Mouse (Mus musculus): ENCODE results near the gene Cela1. TPM values are rescaled to one million over a fixed set of nuclear protein-coding genes. Genes with fewer than 3 reads are reported as not detected.

Gene Cela1
- total RNA-seq, 2 experiments from 2014 or later = 1.7 to 2.1 TPM

DNA sequence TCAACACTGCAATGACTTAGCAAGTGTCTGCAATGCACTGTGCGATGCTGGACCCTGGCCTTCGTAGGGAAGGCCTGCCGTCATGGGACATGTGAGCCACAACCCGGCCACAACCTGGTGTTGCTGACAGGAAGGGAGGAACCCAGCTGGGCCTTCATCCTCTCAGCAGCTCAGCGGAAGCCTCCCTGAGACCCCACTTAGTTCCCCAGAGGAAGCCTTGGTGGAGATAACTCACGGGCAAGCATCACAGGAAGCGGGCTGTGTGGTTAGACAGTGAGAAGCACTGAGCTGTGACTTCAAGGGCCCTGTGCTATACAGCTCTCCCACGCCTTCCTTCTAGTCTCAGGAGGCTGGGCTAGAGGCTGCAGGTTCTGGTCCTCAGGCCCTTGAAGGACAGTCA is 18.5 kb upstream of the Cela1 start:
- no peak for DNase-seq (ENCODE audit: low spot score in 2 of 2)

DNA sequence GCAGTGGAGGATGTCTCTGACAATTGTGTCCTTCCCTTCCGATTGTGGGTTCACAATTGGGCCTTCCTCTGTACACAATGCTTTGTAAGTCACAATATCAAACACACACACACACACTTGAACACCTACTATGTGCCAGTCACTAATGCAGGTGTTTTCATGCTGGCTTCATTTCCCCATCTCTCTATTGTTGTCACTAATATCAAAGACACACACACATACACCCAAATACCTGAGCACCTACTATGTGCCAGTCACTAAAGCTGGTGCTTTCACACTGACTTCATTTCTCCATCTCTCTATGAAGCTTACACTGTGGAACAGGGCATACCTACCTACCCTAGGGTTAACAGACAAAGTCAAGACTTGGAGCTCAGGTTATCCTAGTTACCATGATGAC is 17.7 kb upstream of the Cela1 start:
- no peak for DNase-seq (ENCODE audit: low spot score in 2 of 2)

DNA sequence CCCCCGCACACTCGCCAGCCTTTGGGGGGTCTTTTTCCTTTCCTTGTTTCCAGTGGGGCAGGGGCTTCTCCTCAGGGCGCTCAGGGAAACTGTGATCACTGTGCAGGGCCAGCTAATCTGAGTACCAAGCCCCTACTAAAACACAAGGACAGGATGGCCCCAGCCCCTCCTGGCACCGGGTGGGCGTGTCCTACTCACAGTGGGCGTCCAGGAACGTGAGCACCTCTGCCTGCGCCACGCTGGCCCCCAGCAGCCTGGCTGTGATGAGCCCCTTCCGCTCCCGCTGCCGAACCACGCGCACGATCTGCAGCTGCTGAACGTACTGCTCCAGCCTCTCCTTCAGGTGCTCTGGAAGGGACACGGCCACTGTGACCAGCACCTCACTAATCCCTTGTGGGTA is 16.2 kb upstream of the Cela1 start:
- no peak for DNase-seq (ENCODE audit: low spot score in 2 of 2)

DNA sequence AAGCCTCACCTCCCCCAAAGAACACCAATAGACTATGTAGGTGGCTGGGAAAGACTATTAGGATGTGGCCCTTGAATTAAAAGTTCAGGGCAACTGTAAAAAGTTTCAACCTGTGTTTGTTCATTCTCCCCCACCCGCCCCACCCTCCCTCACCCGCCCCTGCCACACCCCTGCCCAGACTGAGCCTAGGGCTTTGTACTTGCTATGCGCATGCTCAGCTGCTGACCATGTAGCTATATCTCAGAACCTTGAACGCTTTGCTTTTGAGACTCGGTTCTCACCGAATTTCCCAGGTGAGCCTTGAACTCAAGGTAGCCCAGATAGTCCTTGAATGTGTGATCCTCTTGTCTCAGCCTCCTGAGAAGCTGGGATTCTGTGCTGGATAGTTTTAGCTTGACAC is 14.1 kb upstream of the Cela1 start:
- no peak for DNase-seq (ENCODE audit: low spot score in 2 of 2)

DNA sequence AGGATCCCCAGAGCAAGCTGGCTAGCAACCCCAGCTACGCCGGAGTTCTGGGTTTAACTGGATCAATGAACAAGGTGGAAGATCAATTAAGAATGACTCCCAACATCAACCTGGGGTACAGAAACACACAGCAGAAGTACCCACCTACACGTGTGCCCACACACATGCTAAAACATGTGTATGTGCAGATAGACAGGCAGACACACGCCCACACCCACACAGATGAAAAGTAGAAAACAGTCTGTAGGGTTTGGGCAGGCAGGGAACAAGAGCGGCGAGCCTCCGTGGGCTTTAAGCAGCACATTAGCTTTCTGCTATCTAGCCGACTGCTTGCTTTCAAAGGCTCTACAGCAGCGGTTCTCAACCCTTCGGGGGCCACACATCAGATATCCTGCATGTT is 13.4 kb upstream of the Cela1 start:
- peak; percentile 21 to 68 for DNase-seq (ENCODE audit: low spot score in 2 of 2)

DNA sequence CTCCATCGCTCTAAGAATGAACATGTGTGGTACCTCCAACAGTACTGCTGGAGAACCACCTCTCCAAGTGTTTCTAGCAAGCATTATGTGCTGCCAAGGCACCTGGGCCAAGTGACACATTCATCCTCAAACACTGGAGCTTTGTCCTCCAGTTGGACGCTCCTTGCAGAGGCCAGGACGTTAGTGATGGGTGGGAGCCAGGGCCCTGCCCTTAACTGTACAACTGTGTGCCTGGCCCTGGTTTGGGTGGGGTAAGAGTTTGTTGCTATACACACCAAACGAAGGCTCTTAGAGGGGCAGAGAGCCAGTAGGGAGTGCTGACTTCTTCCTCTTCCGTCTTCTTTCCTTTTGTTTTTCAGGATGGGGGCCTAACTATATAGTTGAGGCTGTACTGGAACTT is 12.7 kb upstream of the Cela1 start:
- no peak for DNase-seq (ENCODE audit: low spot score in 2 of 2)

DNA sequence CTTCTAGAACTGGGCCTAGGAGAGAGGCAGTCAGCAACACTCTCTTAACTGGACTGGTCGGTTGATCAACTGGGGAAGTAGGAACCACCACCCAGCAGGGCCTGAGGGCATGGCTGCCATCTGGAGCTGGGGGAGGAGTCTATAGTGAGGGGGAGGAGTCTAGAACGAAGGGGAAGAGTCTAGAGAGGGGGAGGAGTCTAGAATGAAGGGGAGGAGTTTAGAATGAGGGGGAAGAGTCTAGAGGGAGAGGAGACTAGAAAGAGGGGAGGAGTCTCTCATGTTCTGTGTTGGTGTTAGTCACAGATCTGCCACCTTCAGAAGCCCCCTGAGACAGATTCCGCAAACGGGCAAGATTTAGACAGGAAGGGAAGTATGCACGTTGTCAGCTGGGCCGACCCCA is 11.7 kb upstream of the Cela1 start:
- DNase-seq (ENCODE audit: low spot score in 2 of 2) = no peak

DNA sequence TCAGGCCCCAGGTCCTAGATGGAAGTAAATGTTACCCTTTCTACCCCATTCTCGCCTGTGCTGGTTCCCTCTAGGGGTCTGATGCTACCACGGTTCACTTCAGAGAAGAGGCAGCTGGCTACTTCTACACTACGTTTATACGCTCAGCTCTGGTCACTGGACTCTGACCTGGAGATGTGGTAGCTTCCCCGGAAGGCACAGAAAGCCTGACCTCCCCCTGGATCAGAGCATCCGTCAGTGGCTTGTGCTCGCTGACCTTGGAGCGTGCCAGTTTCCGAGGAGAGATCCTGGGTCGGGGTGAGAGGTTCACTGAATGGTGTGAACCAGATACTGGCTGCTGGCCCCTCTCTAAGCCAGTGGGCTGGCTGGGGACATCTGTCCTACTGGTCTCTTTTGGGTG is 10.4 kb upstream of the Cela1 start:
- no peak for DNase-seq (ENCODE audit: low spot score in 2 of 2)

DNA sequence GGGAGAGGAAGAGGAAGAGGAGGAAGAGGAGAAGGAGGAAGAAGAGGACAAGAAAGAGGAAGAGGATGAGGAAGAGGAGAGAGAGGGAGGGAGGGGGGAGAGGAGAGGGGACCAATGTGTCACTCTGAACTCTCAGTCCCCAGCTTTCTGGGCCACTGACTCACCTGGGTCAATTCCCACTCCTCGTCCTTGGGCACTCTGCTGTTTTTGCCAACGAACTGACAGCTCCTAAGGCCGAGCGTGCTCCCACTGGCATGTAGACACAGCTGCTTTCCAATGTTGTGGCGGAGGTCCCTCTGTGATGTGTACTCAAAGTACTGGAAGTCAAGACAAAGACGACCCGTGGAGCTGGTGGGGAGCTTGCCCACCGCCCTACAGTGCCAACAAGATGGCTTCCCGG is 6.7 kb upstream of the Cela1 start:
- no peak for DNase-seq (ENCODE audit: low spot score in 2 of 2)

DNA sequence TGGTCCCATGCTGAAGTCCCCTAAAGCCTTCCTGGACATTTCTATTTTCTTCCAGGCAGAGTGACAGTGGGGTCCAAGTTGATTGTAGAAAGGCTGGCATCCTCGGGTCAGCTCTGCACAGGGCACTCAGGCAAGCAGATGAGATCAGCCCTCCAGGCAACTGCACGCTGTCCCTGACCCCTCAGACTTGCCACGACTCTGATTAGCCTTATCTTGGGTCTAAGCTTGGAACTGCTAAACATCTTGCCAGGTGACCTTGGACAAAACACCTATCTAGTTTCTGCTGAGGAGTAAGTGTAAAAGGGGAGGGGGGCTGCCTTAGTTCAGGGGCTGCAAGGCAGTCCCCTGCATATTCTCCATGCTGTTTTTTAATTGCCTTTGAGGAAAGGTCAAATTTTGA is 4.3 kb upstream of the Cela1 start:
- DNase-seq (ENCODE audit: low spot score in 2 of 2) = no peak

DNA sequence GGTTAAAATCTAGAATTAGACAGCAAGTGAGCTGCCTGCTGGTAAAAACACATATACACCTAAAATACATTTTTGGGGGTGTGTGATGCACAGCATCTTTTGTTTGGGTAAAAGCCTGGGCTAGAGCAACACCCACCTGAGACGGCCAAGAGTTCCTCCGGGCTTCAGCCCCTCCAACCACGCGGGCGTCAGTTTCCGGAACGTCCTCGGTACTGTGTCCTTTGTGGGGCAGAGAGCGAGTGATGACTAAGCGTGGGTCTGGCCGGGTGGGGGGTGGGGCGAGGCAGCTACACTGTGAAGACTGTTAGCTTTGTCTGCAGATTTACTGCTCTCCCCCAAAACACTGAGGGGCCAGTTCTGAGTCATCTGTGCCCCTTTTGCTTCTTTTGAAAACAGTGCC is 732 bp downstream of the Cela1 start:
- no peak for DNase-seq (ENCODE audit: low spot score in 2 of 2)

DNA sequence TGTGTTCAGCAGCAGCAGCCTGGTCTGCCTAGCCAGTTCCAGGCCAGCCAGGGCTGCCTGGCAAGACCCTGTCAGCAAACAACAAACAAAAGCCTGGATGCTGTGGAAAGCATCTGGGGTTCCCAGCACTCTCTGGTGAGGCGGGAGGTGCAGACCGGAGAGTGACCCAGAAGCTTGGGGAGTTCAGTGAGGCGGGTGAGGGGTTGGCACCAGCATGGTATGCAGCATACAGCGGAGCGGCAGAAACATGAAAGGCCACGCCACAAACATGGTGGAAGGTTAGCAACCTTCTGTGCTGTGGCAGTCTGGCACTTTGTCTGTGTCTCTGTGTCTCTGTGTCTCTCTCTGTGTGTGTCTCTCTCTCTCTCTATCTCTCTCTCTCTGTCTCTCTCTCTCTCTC is 1.3 kb downstream of the Cela1 start:
- no peak for DNase-seq (ENCODE audit: low spot score in 2 of 2)

DNA sequence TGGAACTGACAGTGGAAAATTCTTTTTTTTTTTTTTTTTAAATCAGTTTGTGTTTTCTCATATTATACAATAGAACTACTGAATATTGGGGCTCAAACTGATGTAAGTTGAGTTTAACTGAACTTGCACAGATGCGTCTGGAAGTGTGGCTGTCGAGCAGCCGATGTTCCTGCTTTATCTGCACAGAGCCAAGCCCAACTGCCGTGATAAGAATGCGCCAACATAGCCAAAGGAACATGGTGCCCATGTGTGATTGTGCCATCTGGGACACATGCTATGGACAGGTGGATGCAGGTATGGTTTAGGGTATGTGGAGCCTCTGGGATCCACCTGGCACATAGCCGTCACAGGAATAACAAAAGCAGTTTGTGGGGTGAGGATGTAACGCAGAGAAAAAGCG is 1.9 kb downstream of the Cela1 start:
- DNase-seq (ENCODE audit: low spot score in 2 of 2) = no peak

DNA sequence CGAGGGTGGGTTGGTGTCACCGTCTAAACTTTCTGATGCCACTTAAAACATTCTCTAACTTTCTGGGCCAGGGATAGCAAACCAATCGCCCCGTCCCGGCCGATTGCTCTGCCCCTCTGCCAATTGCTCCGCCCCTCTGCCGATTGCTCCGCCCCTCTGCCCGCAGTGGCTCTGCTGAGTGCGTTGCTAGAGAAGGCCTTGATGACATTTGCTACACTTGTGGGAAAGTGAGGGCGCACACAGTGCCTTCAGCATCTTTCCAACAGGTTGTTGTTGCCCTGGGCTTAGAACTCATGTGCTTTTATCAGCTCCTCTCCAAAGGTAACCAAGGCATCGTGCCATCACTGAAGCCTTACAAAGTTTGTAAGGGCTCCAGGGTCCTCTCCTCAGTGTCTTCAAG is 2.5 kb downstream of the Cela1 start:
- no peak for DNase-seq (ENCODE audit: low spot score in 2 of 2)

DNA sequence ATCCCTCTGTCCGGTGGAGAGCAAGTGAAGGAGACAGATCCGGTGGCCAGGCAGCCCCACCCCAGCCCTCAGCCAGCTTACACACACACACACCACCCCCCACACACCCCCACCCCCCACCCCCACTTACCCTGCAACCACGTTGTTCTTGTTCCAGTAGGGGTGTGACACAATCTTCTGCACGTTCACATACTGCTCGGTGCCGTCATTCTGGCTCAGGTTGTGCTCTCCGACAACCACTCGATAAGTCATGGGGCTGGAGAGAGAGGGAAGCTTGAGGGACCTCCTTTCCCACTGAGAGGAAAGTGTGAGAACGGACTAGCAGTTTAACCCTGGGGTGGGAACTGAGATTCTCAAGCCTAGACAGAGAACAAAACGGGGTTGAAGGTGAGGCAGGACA is 3.3 kb downstream of the Cela1 start:
- no peak for DNase-seq (ENCODE audit: low spot score in 2 of 2)

DNA sequence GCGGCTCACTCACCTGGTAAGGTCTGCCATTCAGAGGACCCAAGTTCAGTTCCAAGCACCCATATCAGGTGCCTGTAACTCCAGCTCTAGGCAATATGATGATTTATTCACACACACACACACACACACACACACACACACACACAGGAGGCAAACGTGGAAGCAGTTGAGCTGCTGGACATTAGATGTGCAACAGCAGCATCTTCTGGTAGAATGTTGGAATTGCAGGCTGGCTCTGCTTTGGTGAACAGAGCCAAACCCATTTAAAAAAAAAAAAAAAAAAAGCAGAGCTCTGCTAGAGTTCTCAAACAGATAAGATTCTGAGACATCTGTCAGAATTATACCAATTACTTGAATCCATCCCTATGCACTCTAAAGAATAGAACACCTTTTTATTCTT is 4.7 kb downstream of the Cela1 start:
- peak; percentile 63 to 88 for DNase-seq (ENCODE audit: low spot score in 2 of 2)

DNA sequence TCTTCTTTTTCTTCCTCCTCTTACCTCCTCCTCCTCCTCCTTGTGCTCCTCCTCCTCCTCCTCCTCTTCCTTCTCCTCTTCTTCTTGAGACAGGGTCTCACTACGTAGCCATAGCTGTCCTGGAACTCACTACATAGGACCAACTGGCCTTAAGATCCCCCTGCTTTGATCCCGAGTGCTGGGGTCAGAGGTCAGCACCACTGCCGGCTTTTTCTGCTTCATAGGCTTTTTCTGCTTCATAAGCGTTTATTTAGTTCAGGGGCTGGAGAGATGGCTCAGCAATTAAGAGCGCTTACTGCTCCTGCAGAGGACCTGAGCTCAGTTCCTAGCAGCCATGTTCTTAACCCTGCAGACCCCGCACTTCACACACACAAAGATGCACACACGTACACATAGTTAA is 6.0 kb downstream of the Cela1 start:
- no peak for DNase-seq (ENCODE audit: low spot score in 2 of 2)

DNA sequence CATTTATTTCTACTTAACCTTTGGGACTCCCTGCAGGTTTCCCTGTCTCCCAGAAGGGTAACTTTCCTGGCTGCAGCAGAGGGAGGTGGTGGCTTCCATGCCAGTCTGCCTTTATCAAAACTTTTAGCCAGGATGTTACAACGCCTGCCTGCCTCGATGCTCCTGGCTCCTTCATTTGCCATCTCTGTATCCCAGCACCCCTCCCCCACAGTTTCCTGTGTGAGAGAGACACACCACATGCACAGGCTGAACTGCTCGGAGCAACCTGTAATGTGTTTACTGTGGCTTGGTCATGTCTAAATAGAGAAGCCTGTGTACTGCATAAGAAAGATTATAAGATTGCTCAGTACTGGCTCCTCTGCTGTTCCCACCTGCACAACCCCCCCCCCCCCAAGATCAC is 7.3 kb downstream of the Cela1 start:
- no peak for DNase-seq (ENCODE audit: low spot score in 2 of 2)

DNA sequence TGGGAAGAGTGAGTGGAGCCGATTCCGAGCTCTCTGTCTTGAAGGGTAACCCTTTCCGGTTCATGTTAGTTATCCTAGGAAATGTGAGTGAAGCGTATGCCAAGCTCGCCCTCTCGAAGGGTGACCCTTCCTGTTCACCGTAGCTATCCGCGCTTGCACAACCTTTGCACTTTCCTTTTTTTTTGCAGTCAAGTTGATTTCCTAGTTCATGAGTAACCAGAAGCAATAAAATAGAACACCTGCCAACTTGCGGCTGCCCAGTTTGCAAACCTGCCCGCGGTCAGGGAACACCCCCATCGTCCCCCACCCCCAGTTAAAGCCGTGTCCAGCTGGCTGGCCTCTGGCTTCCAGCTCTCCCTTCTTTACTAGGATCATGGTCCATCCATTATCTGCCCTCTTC is 8.7 kb downstream of the Cela1 start:
- DNase-seq (ENCODE audit: low spot score in 2 of 2) = no peak

DNA sequence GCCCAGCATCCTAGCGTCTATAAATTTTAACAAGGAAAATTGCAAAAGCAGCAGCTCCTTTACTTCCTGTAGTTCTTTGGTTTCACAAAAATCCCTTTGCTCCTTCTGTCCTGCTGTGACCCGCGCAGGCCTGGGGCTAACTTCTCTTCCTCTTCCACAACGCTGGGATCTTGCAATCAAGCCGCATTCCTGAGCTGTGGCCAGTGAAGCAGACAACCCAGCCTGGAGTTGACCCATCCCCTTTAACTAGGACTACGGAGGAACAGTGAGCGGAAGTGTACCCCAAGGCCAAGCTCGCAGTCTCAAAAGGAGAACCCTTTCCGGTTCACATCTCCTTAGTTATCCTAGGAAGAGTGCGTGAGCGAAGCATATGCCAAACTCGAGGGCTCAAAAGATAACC is 9.1 kb downstream of the Cela1 start:
- no peak for DNase-seq (ENCODE audit: low spot score in 2 of 2)

DNA sequence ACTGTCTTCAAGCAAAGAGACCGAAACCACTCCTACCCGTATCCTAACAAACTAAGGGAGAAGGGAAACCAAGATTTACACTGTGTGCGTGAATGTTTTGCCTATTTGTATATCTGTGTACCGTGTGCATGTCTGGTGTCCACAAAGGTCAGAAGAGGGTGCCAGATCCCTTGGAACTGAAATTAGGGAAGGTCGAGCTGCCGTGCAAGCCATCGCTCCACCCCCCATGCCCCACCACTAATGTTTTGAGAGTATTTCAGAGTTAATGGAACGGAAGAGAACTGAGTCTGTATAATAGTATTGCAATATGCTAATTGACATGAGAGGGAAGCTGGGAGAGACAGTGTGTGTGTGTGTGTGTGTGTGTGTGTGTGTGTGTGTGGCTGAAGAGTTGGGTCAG is 10.0 kb downstream of the Cela1 start:
- no peak for DNase-seq (ENCODE audit: low spot score in 2 of 2)

DNA sequence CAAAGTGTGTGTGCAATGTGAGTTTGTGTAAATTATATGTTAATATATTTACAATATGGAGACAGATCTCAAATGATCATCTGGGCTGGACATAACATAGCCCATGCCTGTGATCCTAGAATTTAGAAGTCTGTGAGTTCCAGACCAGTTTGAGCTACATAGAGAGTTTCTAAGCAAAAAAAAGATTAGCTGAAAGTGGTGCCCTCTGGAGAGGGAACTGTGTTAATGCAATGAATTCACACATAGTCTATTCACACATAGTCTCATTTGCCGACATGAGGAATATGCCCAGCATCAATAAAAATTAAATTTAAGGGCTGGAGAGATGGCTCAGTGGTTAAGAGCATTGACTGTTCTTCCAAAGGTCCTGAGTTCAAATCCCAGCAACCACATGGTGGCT is 11.2 kb downstream of the Cela1 start:
- DNase-seq (ENCODE audit: low spot score in 2 of 2) = no peak

DNA sequence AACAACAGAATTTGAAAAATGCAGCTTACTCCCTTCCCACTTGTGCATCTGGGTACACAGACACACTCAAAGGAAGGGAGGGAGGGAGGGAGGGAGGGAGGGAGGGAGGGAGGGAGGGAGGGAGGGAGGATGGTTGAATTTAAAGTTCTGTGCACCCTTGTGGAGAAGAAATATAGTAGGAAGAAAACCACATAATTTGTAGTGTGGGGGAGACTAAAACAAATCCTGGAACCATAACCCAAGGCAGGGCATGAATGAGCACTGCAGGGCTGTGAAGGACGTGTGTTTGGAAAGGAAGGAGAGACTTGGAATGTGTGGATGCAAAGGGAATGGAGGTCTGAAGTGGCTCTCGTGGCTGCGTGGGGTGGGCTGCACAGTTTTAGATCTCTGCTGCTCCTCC is 12.2 kb downstream of the Cela1 start:
- no peak for DNase-seq (ENCODE audit: low spot score in 2 of 2)

DNA sequence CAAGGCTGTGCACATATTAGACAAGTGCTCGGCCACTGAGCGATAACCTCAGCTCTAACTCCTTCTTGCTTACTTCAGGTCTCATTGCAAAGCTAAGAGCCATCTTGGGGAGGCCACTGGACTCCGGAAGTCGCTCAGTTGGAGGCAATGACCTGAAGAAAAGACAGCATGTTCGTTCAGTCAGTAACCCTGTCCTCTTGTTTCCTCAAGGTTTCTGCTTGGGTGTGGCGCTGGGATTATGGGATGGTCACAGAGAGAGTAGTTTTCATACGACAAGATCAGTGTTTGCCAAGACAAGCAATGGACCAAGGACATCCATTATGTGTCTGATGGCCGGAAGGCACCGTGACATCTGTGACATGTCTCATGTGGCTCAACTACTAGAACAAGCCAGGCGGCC is 13.2 kb downstream of the Cela1 start:
- DNase-seq (ENCODE audit: low spot score in 2 of 2) = no peak

All from layer of hippocampus, adult 18-20 months (tissue).